ENCODE assay signal across 1 mouse cellular context in genomic region chr5:123149451-123150400, GRCm38 (mm10).
A peak's percentile ranks its signal among the peaks of the same experiment; 100 is the strongest.
TF ChIP-seq lines count a peak whose summit lies in the region.

No protein-coding gene starts in this region.

TF ChIP-seq in MEL, 35 proteins besides CTCF, POLR2A, EP300 and RAD21:
- TF ChIP-seq MXI1 (IDR thresholded peaks at IDR 0.05; ENCODE audit: low read depth, low read length) (0 out of 2 replicates have a peak, but pooled peaks have one; percentile 31), SMC3 (IDR thresholded peaks at IDR 0.05; ENCODE audit: low read depth, low read length) (peak; percentile 85), TAL1 (IDR thresholded peaks at IDR 0.05; ENCODE audit: low read length) (peak; percentile 65), UBTF (IDR thresholded peaks at IDR 0.05; ENCODE audit: borderline replicate concordance, insufficient read depth, low read depth, low read length) (no peak), MAZ (IDR thresholded peaks at IDR 0.05; ENCODE audit: low read depth, low read length) (0 out of 2 replicates have a peak, but pooled peaks have one; percentile 55), TBP (IDR thresholded peaks at IDR 0.05; ENCODE audit: low read depth, low read length) (0 out of 2 replicates have a peak, but pooled peaks have one; percentile 6), SIN3A (IDR thresholded peaks at IDR 0.05; ENCODE audit: low read length) (peak; percentile 57; the same call in 1 of the 2 replicates), ZMIZ1 (IDR thresholded peaks at IDR 0.05; ENCODE audit: low read depth, low read length) (no peak), ZC3H11A (IDR thresholded peaks at IDR 0.05; ENCODE audit: low read depth, low read length) (peak; percentile 57)
